Mouse (Mus musculus) G1E (cell line): ENCODE data around the gene Map7d1. TPM values are rescaled to one million over a fixed set of nuclear protein-coding genes. Genes with fewer than 3 reads are reported as not detected.

Experiments
- ATAC-seq: 2 replicates; pipeline ENCODE4 v1.8.0; 2016; ENCODE audit warnings: mild to moderate bottlenecking; ENCODE audit not compliant: insufficient number of reproducible peaks, poor library complexity, low FRiP score, severe bottlenecking; ENCODE audit errors: extremely low read depth
- DNase-seq: peaks from one replicate; pipeline ENCODE4 v3.0.0; 2012; ENCODE audit warnings: low spot score
- H3K27me3 ChIP-seq: 2 replicates; pipeline ENCODE4 v1.6.1; 2012; ENCODE audit warnings: mild to moderate bottlenecking, low read length, inconsistent platforms; ENCODE audit not compliant: insufficient read depth
- H3K36me3 ChIP-seq: replicated peaks from 2 replicates; pipeline ENCODE3; 2012; ENCODE audit warnings: mild to moderate bottlenecking, inconsistent platforms
- H3K4me1 ChIP-seq: 2 replicates; pipeline ENCODE4 v1.6.1; 2012; ENCODE audit warnings: low read depth, low read length, inconsistent platforms, mixed read lengths; ENCODE audit not compliant: insufficient read depth
- H3K4me3 ChIP-seq: 2 replicates; pipeline ENCODE4 v1.5.1; 2012; ENCODE audit warnings: low read depth, mild to moderate bottlenecking, inconsistent platforms, low read length, moderate library complexity, mixed read lengths
- H3K9me3 ChIP-seq: replicated peaks from 2 replicates; pipeline ENCODE4 v1.6.1; 2012; ENCODE audit warnings: inconsistent platforms
- CTCF ChIP-seq: IDR thresholded peaks from 2 replicates; pipeline ENCODE4 v1.5.1; 2012; ENCODE audit warnings: low read depth, low read length, inconsistent platforms, mixed read lengths
- GATA1 ChIP-seq: IDR thresholded peaks from 2 replicates; pipeline ENCODE4 v1.6.1; 2012; ENCODE audit warnings: borderline replicate concordance, low read length, inconsistent platforms, mixed read lengths
- GATA2 ChIP-seq: IDR thresholded peaks from 2 replicates; pipeline ENCODE4 v1.6.1; 2012; ENCODE audit warnings: low read depth, low read length, inconsistent platforms, borderline replicate concordance
- POLR2AphosphoS5 ChIP-seq: IDR thresholded peaks from 2 replicates; pipeline ENCODE4 v1.6.1; 2012; ENCODE audit warnings: low read depth, low read length, inconsistent platforms; ENCODE audit not compliant: insufficient replicate concordance
- TAL1 ChIP-seq: conservative IDR thresholded peaks from 2 replicates; pipeline ENCODE4 v1.6.1; 2012; ENCODE audit warnings: low read depth, low read length, inconsistent platforms, mixed read lengths
- polyA plus RNA-seq: library from polyadenylated mRNA; stranded (reverse); fragments of >175 nt; gene quantifications from 2 replicates; pipeline ENCODE4 v1.2.3, GENCODE M21; 2012
- total RNA-seq, 2 experiments: library from RNA; stranded (forward) in 1 of 2; stranded (reverse) in 1 of 2; fragments of 200-1000 nt in 1 of 2; fragments of >200 nt in 1 of 2; fragmentation: Nextera tagmentation in 1 of 2; gene quantifications; 2 replicates each; pipeline ENCODE4 v1.2.3; 2014 to 2017

Map7d1 gene
- total and polyA plus RNA-seq, 3 experiments = 8.0 to 73.8 (median 15.2) TPM

DNA sequence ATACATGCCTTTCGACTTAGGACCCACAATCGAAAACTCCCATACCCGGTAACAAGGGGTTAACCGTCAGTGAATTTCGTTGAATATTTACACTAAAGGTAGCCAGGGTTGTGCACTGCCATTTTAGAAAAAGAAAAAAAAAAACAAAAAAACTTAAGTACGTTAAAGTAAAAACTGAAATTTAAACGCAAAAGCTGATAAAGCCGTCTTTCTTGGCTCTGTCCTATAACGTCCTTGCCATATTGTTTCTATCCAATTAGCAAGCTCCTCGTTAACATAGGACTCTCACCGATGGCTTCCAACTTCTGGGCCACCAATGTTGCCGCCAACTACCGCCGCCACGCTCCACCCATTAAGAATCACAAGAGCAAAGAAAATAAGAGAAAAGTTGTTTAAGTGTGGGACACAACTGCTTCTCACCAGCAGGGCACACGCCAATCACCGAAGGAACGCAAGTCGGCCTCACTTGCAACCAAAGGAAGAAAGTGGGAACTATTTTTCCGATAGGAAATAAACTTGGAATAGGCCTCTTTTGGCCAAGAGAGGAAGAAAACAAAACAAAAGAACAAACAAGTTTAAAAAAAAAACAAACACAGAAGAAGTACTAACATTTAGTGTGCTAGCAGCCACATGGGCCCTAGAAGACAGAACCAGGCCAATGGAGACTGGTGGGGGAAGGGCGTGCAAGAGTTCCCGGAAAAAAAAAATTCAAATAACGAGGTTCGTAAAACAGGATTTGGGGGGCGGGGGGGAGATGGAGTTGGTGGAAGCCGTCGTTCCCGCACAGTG is 54.4 kb downstream of the Map7d1 start:
- Histone ChIP-seq H3K36me3 (peaks cover 31% of the 10 kb centered on the region), H3K4me1 (peaks cover 49% of the 10 kb centered on the region), H3K4me3 (peak overlapping the region; percentile 77), H3K9me3 (no peaks in the 10 kb centered on the region), H3K27me3 (no peaks in the 10 kb centered on the region)
- peak; percentile 40 for DNase-seq
- no peak for TF ChIP-seq GATA1
- TF ChIP-seq POLR2AphosphoS5 = no peak
- TF ChIP-seq CTCF = no peak
- no peak for TF ChIP-seq GATA2
- no peak for TF ChIP-seq TAL1
- 0 out of 2 replicates have a peak, but pooled peaks have one; percentile 4 for ATAC-seq

- Histone ChIP-seq H3K4me1 (peaks cover 55% of the 10 kb centered on the region), H3K27me3 (no peaks in the 10 kb centered on the region)
Measured at GRCm38 (mm10) chr4:126200656-126201055, 55.5 kb downstream of the Map7d1 start.

GRCm38 (mm10) chr4:126200036-126200435 is 56.1 kb downstream of the Map7d1 start:
- DNase-seq = no peak
- ATAC-seq = no peak
- Histone ChIP-seq H3K4me3 (peak overlapping the region; percentile 77), H3K4me1 (peaks cover 56% of the 10 kb centered on the region), H3K9me3 (no peaks in the 10 kb centered on the region), H3K27me3 (no peaks in the 10 kb centered on the region), H3K36me3 (peaks cover 41% of the 10 kb centered on the region)
- TF ChIP-seq TAL1 (no peak), CTCF (no peak), GATA2 (no peak), GATA1 (no peak), POLR2AphosphoS5 (no peak)

More at GRCm38 (mm10) chr4:126200656-126201055, 55.5 kb downstream of the Map7d1 start:
- Histone ChIP-seq H3K9me3 (no peaks in the 10 kb centered on the region), H3K4me3 (peak overlapping the region; percentile 77), H3K36me3 (peaks cover 38% of the 10 kb centered on the region)
- ATAC-seq = no peak
- no peak for DNase-seq
- no peak for TF ChIP-seq TAL1
- TF ChIP-seq POLR2AphosphoS5 = no peak
- no peak for TF ChIP-seq CTCF
- TF ChIP-seq GATA1 = no peak
- TF ChIP-seq GATA2 = no peak

DNA sequence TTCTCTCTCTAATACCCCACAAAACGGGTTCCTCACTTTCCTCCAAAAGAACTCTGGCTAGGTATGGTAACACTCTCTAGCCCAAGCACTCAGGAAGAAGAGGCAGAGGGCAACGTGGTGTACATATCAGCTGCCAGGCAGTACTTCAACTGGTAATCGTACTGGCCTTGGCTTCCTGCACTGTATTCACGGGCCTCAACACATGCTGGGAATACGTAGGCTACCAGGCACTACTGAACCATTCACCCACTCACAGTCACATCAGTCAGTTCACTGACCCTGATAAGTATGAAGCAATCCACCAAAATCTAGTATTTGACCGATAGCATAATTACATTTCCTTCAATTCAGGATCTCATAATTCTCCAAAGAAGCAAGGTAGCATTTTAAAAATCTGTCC is 56.6 kb downstream of the Map7d1 start:
- TF ChIP-seq CTCF (no peak), GATA2 (no peak), POLR2AphosphoS5 (no peak)
- DNase-seq (no peak), ATAC-seq (no peak)
- Histone ChIP-seq H3K27me3 (no peaks in the 10 kb centered on the region), H3K4me1 (peaks cover 58% of the 10 kb centered on the region), H3K36me3 (peaks cover 46% of the 10 kb centered on the region), H3K4me3 (peak overlapping the region; percentile 77), H3K9me3 (no peaks in the 10 kb centered on the region)

DNA sequence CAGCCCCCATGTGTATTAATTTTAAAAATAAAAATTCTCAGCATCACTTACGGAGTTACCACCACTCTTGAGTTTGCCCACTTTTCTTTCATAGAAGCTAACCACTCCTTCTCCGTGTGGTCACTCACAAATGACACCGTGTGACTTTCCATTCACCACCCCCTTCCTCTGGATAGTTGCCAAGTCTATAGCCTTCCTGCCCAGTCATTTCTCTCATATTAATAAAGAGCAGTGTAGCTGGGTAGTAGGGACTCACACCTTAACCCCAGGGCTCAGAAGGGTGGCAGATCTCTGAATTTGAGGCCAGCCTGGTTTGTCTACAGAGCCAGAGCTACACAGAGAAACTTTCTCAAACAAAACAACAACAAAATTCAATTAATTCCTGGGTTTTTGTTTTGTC is 58.7 kb downstream of the Map7d1 start:
- Histone ChIP-seq H3K36me3 (peaks cover 66% of the 10 kb centered on the region), H3K4me3 (no peak overlapping the region; the same call in 1 of the 2 replicates), H3K4me1 (peaks cover 48% of the 10 kb centered on the region), H3K9me3 (no peaks in the 10 kb centered on the region), H3K27me3 (no peaks in the 10 kb centered on the region)
- no peak for DNase-seq
- no peak for ATAC-seq
- TF ChIP-seq GATA1 (no peak), CTCF (no peak), POLR2AphosphoS5 (no peak), GATA2 (no peak), TAL1 (no peak)

DNA sequence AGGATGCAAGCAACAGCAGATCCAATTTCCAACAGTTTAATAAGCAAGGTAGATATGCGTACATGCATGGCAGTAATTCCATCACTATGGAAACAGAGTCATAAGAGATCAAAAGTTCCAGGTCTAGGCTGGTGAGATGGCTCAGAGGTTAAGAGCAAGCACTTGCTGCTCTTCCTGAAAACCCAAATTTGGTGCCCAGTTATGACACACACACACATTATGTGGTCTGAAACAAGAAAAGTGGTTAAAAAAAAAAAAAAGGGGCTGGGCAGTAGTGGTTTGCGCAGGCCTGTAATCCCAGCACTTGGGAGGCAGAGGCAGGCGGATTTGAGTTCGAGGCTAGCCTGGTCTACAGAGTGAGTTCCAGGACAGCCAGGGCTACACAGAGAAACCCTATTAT is 61.2 kb downstream of the Map7d1 start:
- Histone ChIP-seq H3K27me3 (no peaks in the 10 kb centered on the region), H3K4me3 (no peak overlapping the region), H3K4me1 (peaks cover 46% of the 10 kb centered on the region), H3K36me3 (peaks cover 81% of the 10 kb centered on the region), H3K9me3 (no peaks in the 10 kb centered on the region)
- TF ChIP-seq GATA1 = no peak
- no peak for TF ChIP-seq POLR2AphosphoS5
- no peak for TF ChIP-seq CTCF
- TF ChIP-seq GATA2 = no peak
- no peak for TF ChIP-seq TAL1
- ATAC-seq = no peak
- DNase-seq = no peak

- no peaks in the 10 kb centered on the region for H3K27me3 ChIP-seq
- peaks cover 41% of the 10 kb centered on the region for H3K4me1 ChIP-seq
- TF ChIP-seq GATA2 = no peak
- no peak for TF ChIP-seq POLR2AphosphoS5
- TF ChIP-seq TAL1 = no peak
- no peak for TF ChIP-seq GATA1
- no peak for TF ChIP-seq CTCF
- peaks cover 84% of the 10 kb centered on the region for H3K36me3 ChIP-seq
- no peaks in the 10 kb centered on the region for H3K9me3 ChIP-seq
- ATAC-seq = no peak
- H3K4me3 ChIP-seq = no peak overlapping the region
- DNase-seq = no peak
Measured at GRCm38 (mm10) chr4:126194216-126194615, 61.9 kb downstream of the Map7d1 start.
